ENCODE assay signal across 17 mouse cellular contexts in the genomic region with DNA sequence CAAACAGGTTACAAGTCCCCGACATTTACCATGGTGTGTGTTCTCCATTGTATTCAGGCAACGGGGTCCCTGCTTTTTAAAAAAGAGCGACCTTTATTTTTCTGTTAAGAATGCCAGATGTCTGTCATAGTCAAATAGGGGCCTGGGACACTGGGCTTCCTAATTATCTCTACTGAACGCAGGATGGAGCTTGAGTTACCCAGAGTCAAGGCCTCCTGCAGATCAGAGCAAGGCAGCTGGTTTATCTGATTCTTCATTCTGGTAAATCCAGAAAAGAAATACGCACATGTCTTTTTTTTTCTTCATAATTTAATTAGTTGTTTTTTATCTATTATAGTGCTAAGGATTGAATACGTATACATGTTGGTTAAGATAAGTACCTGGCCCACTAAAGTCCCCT. TPM values are rescaled to one million over a fixed set of nuclear protein-coding genes. Genes with fewer than 3 reads are reported as not detected.
DNase-seq lines count a peak whose midpoint lies in the region; ATAC-seq and TF ChIP-seq lines count a peak whose summit lies in the region.
"Had no signal": no experiment of that assay in that cellular context is flagged by ENCODE, and none has a peak within 500 bp of the region (broad histone marks: within the 10 kb centered on the region; RNA-seq: fewer than 3 reads in every experiment).

No protein-coding gene starts in this region.

- no peak for TF ChIP-seq EP300 in heart, adult 2 months (IDR thresholded peaks at IDR 0.05; ENCODE audit: insufficient read depth, low read depth, low read length)

- no peaks in the 10 kb centered on the region for H3K79me2 ChIP-seq in heart, adult 2 months (replicated peaks; ENCODE audit: control insufficient read depth, insufficient read depth, low read length)

- H3K4me3 ChIP-seq in heart, adult 2 months, result no peak overlapping the region
- H3K4me3 ChIP-seq in hindbrain, embryonic 15.5 days, result no peak overlapping the region
- no peak overlapping the region for H3K4me3 ChIP-seq in midbrain, embryonic 13.5 days (replicated peaks)
- H3K4me3 ChIP-seq: gastrocnemius, adult 2 months; layer of hippocampus, adult 2 months; limb, embryonic 12.5 days had no signal

- no peak overlapping the region for H3K9ac ChIP-seq in heart, adult 2 months (ENCODE audit: low read depth, low read length)
- H3K9ac ChIP-seq in hindbrain, embryonic 15.5 days, result no peak overlapping the region
- no peak overlapping the region; the same call in 1 of the 2 replicates for H3K9ac ChIP-seq in midbrain, embryonic 13.5 days (replicated peaks)
- H3K9ac ChIP-seq: limb, embryonic 12.5 days had no signal

- H3K4me1 ChIP-seq in heart, adult 2 months (ENCODE audit: control insufficient read depth, insufficient read depth, low read length), result peaks cover 2% of the 10 kb centered on the region; the same call in 1 of the 2 replicates
- H3K4me1 ChIP-seq in hindbrain, embryonic 15.5 days (replicated peaks), result peaks cover 29% of the 10 kb centered on the region
- peaks cover 36% of the 10 kb centered on the region for H3K4me1 ChIP-seq in midbrain, embryonic 13.5 days (replicated peaks)

- no peaks in the 10 kb centered on the region for H3K36me3 ChIP-seq in heart, adult 2 months (ENCODE audit: control insufficient read depth, insufficient read depth, low read length)
- no peaks in the 10 kb centered on the region for H3K36me3 ChIP-seq in hindbrain, embryonic 15.5 days
- no peaks in the 10 kb centered on the region for H3K36me3 ChIP-seq in midbrain, embryonic 13.5 days
- H3K36me3 ChIP-seq: limb, embryonic 12.5 days had no signal

- H3K9me3 ChIP-seq in hindbrain, embryonic 15.5 days, result no peaks in the 10 kb centered on the region
- H3K9me3 ChIP-seq in midbrain, embryonic 13.5 days, result no peaks in the 10 kb centered on the region
- H3K9me3 ChIP-seq: limb, embryonic 12.5 days had no signal

- WGBS in heart, adult 2 months, result 62% methylated on average over 6 of the region's 6 CpGs
- whole genome bisulfite sequencing in hindbrain, embryonic 15.5 days, result 35% methylated on average over 6 of the region's 6 CpGs
- 28% methylated on average over 6 of the region's 6 CpGs for WGBS in midbrain, embryonic 13.5 days

- TF ChIP-seq CTCF in heart, adult 2 months (IDR thresholded peaks at IDR 0.05), result no peak

- H3K27me3 ChIP-seq in heart, adult 2 months (ENCODE audit: control insufficient read depth, insufficient read depth, low read length), result no peaks in the 10 kb centered on the region
- no peaks in the 10 kb centered on the region for H3K27me3 ChIP-seq in hindbrain, embryonic 15.5 days
- no peaks in the 10 kb centered on the region for H3K27me3 ChIP-seq in midbrain, embryonic 13.5 days
- H3K27me3 ChIP-seq: limb, embryonic 12.5 days had no signal

- no peak for ATAC-seq in hindbrain, embryonic 15.5 days (ENCODE audit: low FRiP score, low read depth)
- no peak for ATAC-seq in midbrain, embryonic 13.5 days
- ATAC-seq: intestine, postnatal 0 days had no signal

- intact Hi-C loops in heart, adult 2 months (cut with DNase I), result no loop called here

- H3K27ac ChIP-seq in heart, adult 2 months, result no peak overlapping the region
- H3K27ac ChIP-seq in hindbrain, embryonic 15.5 days (replicated peaks), result peak overlapping the region; percentile 78
- H3K27ac ChIP-seq in midbrain, embryonic 13.5 days, result peak overlapping the region; percentile 93
- H3K27ac ChIP-seq: gastrocnemius, adult 2 months; limb, embryonic 12.5 days had no signal

- no peak for TF ChIP-seq POLR2A in heart, adult 2 months (IDR thresholded peaks at IDR 0.05; ENCODE audit: insufficient read depth, low read depth, low read length)

- peak; percentile 51 for DNase-seq in heart, adult 11 months
- DNase-seq in heart, adult 2 months, result no peak
- peak; percentile 47 for DNase-seq in c-Kit-positive CD71-positive TER-119-positive erythroid progenitor cells, embryonic 14.5 days (ENCODE audit: low spot score)
- no peak for DNase-seq in layer of hippocampus, adult 8-10 months (ENCODE audit: low spot score in 2 of 2)
- no peak for DNase-seq in adrenal gland, postnatal 10 days
- DNase-seq in cerebellum, adult 8-10 months, result no peak
- DNase-seq: adrenal gland, postnatal 25 days; cerebellum, adult 9-11 months; gastrocnemius, adult 2 months had no signal

- peak overlapping the region; percentile 13 for H3K4me2 ChIP-seq in hindbrain, embryonic 15.5 days
- H3K4me2 ChIP-seq in midbrain, embryonic 13.5 days (replicated peaks), result peak overlapping the region; percentile 32
- H3K4me2 ChIP-seq: limb, embryonic 12.5 days had no signal

RNA-seq across cellular contexts. Expression of a gene that starts 52.6 kb away (rescaled TPM):
- not detected for total RNA-seq in heart, adult 2 months (2021)
- polyA plus RNA-seq in heart, adult 2 months (2012; rRNA removed), result not detected in 2 replicates
- polyA plus RNA-seq in hindbrain, embryonic 15.5 days (2015; fragmentation: Nextera tagmentation; extraction: Ambion mirVana), result not detected in 2 replicates
- polyA plus RNA-seq in midbrain, embryonic 13.5 days (2015; fragmentation: Nextera tagmentation; extraction: Ambion mirVana), result not detected in 2 replicates
- total RNA-seq in layer of hippocampus, adult 8-10 months (2022), result under 1 TPM in 1 of 4 experiments, not detected in 3; 0.65 TPM
- total RNA-seq in adrenal gland, postnatal 10 days (2021), result not detected
- total RNA-seq: adrenal gland, postnatal 25 days; ES-E14; gastrocnemius, adult 2 months; layer of hippocampus, adult 2 months; megakaryocyte, adult 5-6 weeks had no signal
- polyA plus RNA-seq: intestine, postnatal 0 days; limb, embryonic 12.5 days; spleen, adult 2 months had no signal

Comparison
In these comparisons a context has a peak if more than half of its experiments do, and no peak if none do; other contexts are left out.
1. DNase-seq: peak in heart, adult 11 months (single experiment) and c-Kit-positive CD71-positive TER-119-positive erythroid progenitor cells, embryonic 14.5 days (single experiment); none in heart, adult 2 months (0 of 2), layer of hippocampus, adult 8-10 months (0 of 2), adrenal gland, postnatal 10 days (single experiment) and cerebellum, adult 8-10 months (single experiment).